Mouse (Mus musculus): ENCODE results near the gene Pi4ka. TPM values are rescaled to one million over a fixed set of nuclear protein-coding genes. Genes with fewer than 3 reads are reported as not detected.

The Pi4ka gene
- polyA plus RNA-seq, 1 experiment from 2014 or later = 29.7 TPM

- Histone ChIP-seq H3K4me2 (no peak overlapping the region), H3K27me3 (replicated peaks; ENCODE audit: control insufficient read depth, insufficient read depth, low read length) (no peaks in the 10 kb centered on the region), H3K9ac (ENCODE audit: low read depth, low read length) (no peak overlapping the region), H3K36me3 (ENCODE audit: control insufficient read depth, insufficient read depth, low read length) (no peaks in the 10 kb centered on the region; the same call in 1 of the 2 replicates), H3K4me1 (replicated peaks; ENCODE audit: control insufficient read depth, insufficient read depth, low read length) (no peaks in the 10 kb centered on the region), H3K27ac (ENCODE audit: low read depth, low read length) (no peak overlapping the region), H3K4me3 (ENCODE audit: low read depth, low read length) (no peak overlapping the region), H3K9me3 (ENCODE audit: control insufficient read depth, low read length) (no peaks in the 10 kb centered on the region)
- 92% methylated on average over 1 of the region's 1 CpGs for WGBS
- ATAC-seq (replicated peaks; ENCODE audit: low FRiP score) (no peak), DNase-seq (ENCODE audit: low spot score) (no peak)
These were observed 76.1 kb downstream of the Pi4ka start for GRCm38 (mm10) chr16:17329848-17330570.

GRCm38 (mm10) chr16:17326064-17326463 is 80.0 kb downstream of the Pi4ka start:
- no peaks in the 10 kb centered on the region for H3K27me3 ChIP-seq (replicated peaks; ENCODE audit: control insufficient read depth, insufficient read depth, low read length)
- no peaks in the 10 kb centered on the region for H3K9me3 ChIP-seq (ENCODE audit: control insufficient read depth, low read length)
- peaks cover 3% of the 10 kb centered on the region for H3K36me3 ChIP-seq (ENCODE audit: control insufficient read depth, insufficient read depth, low read length)
- WGBS = 88% methylated on average over 2 of the region's 2 CpGs
- DNase-seq (ENCODE audit: low spot score) = no peak
- H3K9ac ChIP-seq (ENCODE audit: low read depth, low read length) = no peak overlapping the region
- no peak overlapping the region for H3K4me3 ChIP-seq (ENCODE audit: low read depth, low read length)
- no peaks in the 10 kb centered on the region for H3K4me1 ChIP-seq (replicated peaks; ENCODE audit: control insufficient read depth, insufficient read depth, low read length)
- H3K4me2 ChIP-seq = no peak overlapping the region
- ATAC-seq (replicated peaks; ENCODE audit: low FRiP score) = no peak
- H3K27ac ChIP-seq (ENCODE audit: low read depth, low read length) = no peak overlapping the region

DNA sequence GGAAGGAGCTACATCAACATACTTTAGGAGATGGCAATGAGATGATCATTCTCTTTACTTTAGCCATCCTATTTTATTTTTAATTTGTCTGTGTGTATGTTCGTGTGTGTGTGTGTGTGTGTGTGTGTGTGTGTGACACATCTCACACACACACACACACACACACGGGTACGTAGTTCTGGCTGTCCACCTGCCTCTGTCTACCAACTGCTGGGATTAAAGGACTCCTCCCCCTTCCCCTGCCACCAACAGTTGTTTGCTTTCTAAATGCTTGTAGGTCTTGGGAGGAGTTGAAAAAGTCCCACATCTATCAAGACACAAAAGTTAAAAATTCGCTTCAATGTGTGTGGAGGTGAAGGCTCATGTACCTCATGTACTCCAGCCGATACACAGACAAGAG is 81.4 kb downstream of the Pi4ka start:
- ATAC-seq (replicated peaks; ENCODE audit: low FRiP score) (no peak), DNase-seq (ENCODE audit: low spot score) (no peak)
- Histone ChIP-seq H3K27ac (ENCODE audit: low read depth, low read length) (no peak overlapping the region), H3K4me2 (no peak overlapping the region), H3K9ac (ENCODE audit: low read depth, low read length) (no peak overlapping the region), H3K9me3 (ENCODE audit: control insufficient read depth, low read length) (no peaks in the 10 kb centered on the region), H3K4me3 (ENCODE audit: low read depth, low read length) (no peak overlapping the region), H3K27me3 (replicated peaks; ENCODE audit: control insufficient read depth, insufficient read depth, low read length) (no peaks in the 10 kb centered on the region), H3K4me1 (replicated peaks; ENCODE audit: control insufficient read depth, insufficient read depth, low read length) (no peaks in the 10 kb centered on the region), H3K36me3 (ENCODE audit: control insufficient read depth, insufficient read depth, low read length) (peaks cover 3% of the 10 kb centered on the region)
- WGBS = 87% methylated on average over 5 of the region's 5 CpGs

- no peak overlapping the region for H3K27ac ChIP-seq (ENCODE audit: low read depth, low read length)
- WGBS = 91% methylated on average over 5 of the region's 5 CpGs
- H3K9me3 ChIP-seq (ENCODE audit: control insufficient read depth, low read length) = no peaks in the 10 kb centered on the region
- H3K9ac ChIP-seq (ENCODE audit: low read depth, low read length) = no peak overlapping the region
- peaks cover 7% of the 10 kb centered on the region for H3K36me3 ChIP-seq (ENCODE audit: control insufficient read depth, insufficient read depth, low read length)
- no peaks in the 10 kb centered on the region for H3K27me3 ChIP-seq (replicated peaks; ENCODE audit: control insufficient read depth, insufficient read depth, low read length)
- no peaks in the 10 kb centered on the region for H3K4me1 ChIP-seq (replicated peaks; ENCODE audit: control insufficient read depth, insufficient read depth, low read length)
- DNase-seq (ENCODE audit: low spot score) (no peak), ATAC-seq (replicated peaks; ENCODE audit: low FRiP score) (no peak)
- no peak overlapping the region for H3K4me3 ChIP-seq (ENCODE audit: low read depth, low read length)
- H3K4me2 ChIP-seq = no peak overlapping the region
These were observed 84.6 kb downstream of the Pi4ka start for GRCm38 (mm10) chr16:17321481-17321880.

DNA sequence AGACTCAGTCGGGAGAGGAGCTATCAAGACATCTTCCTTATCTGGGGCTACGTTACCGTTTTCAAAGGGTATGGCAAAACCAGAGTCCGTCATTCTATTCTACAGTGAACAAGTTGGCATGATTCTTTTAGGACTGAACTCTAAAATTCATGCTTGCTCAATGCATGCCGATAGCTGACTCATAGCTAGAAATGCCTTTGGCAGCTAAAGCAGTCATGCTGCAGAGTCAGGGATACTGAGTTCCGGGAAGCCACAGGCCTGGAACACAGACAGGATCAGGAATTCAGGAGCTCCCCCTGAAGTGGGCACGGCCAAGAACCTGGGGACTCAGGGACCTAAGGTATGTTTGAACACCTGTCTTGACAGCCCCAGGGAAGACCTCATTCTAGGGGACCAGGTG is 89.6 kb downstream of the Pi4ka start:
- Histone ChIP-seq H3K27me3 (replicated peaks; ENCODE audit: control insufficient read depth, insufficient read depth, low read length) (no peaks in the 10 kb centered on the region), H3K4me3 (ENCODE audit: low read depth, low read length) (no peak overlapping the region), H3K4me2 (no peak overlapping the region), H3K9ac (ENCODE audit: low read depth, low read length) (no peak overlapping the region), H3K27ac (ENCODE audit: low read depth, low read length) (no peak overlapping the region), H3K9me3 (ENCODE audit: control insufficient read depth, low read length) (no peaks in the 10 kb centered on the region), H3K4me1 (replicated peaks; ENCODE audit: control insufficient read depth, insufficient read depth, low read length) (no peaks in the 10 kb centered on the region), H3K36me3 (ENCODE audit: control insufficient read depth, insufficient read depth, low read length) (peaks cover 10% of the 10 kb centered on the region)
- 90% methylated on average over 7 of the region's 7 CpGs for WGBS
- DNase-seq (ENCODE audit: low spot score) (no peak), ATAC-seq (replicated peaks; ENCODE audit: low FRiP score) (no peak)

DNA sequence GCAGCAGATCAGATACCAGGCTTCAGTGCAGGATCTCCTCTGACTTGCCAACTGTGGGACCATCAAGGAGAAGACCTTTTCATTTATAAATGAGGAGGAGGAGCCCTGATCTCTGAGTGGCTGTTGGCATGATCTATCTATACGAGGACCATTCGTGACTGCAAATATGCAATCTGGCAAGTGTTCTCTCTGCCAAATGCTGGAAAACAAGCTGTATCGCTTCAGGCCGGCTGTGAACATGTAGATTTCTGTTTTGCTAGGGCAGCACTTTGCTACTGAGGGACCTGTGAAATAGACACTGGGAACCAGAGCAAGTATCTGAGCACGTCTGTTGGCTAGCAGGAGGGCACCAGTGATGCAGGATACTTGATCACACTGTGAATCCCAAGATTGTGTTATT is 93.6 kb downstream of the Pi4ka start:
- H3K27ac ChIP-seq (ENCODE audit: low read depth, low read length) = no peak overlapping the region
- no peaks in the 10 kb centered on the region for H3K4me1 ChIP-seq (replicated peaks; ENCODE audit: control insufficient read depth, insufficient read depth, low read length)
- no peak overlapping the region for H3K9ac ChIP-seq (ENCODE audit: low read depth, low read length)
- no peak overlapping the region for H3K4me3 ChIP-seq (ENCODE audit: low read depth, low read length)
- H3K27me3 ChIP-seq (replicated peaks; ENCODE audit: control insufficient read depth, insufficient read depth, low read length) = no peaks in the 10 kb centered on the region
- H3K4me2 ChIP-seq = no peak overlapping the region
- H3K36me3 ChIP-seq (ENCODE audit: control insufficient read depth, insufficient read depth, low read length) = peaks cover 13% of the 10 kb centered on the region; the same call in 1 of the 2 replicates
- H3K9me3 ChIP-seq (ENCODE audit: control insufficient read depth, low read length) = no peaks in the 10 kb centered on the region
- ATAC-seq (replicated peaks; ENCODE audit: low FRiP score) (no peak), DNase-seq (ENCODE audit: low spot score) (no peak)
- WGBS = 91% methylated on average over 5 of the region's 5 CpGs

DNA sequence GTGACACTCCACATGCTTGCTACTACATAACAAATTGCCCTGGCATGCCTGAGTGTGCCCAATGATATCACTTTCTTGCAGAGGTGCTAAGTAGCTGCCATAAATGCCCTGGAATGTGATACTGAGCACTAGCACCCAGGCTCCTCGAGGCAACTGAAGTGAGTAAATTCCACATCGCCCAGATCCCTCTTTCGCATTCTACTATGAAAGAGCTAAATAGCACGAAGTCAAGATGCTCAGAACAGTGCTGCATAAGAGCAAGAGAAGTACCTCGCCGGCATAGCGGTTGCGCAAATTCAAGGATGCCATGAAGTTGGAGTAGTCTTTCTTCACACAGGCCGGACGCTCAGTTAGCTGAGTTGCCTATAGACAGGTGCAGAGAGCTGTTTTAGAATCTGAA is 97.1 kb downstream of the Pi4ka start:
- WGBS = 92% methylated on average over 10 of the region's 10 CpGs
- Histone ChIP-seq H3K27ac (ENCODE audit: low read depth, low read length) (no peak overlapping the region), H3K9ac (ENCODE audit: low read depth, low read length) (no peak overlapping the region), H3K4me2 (no peak overlapping the region), H3K4me3 (ENCODE audit: low read depth, low read length) (no peak overlapping the region), H3K9me3 (ENCODE audit: control insufficient read depth, low read length) (no peaks in the 10 kb centered on the region), H3K36me3 (ENCODE audit: control insufficient read depth, insufficient read depth, low read length) (peaks cover 20% of the 10 kb centered on the region; the same call in 1 of the 2 replicates), H3K4me1 (replicated peaks; ENCODE audit: control insufficient read depth, insufficient read depth, low read length) (no peaks in the 10 kb centered on the region), H3K27me3 (replicated peaks; ENCODE audit: control insufficient read depth, insufficient read depth, low read length) (no peaks in the 10 kb centered on the region)
- DNase-seq (ENCODE audit: low spot score) (no peak), ATAC-seq (replicated peaks; ENCODE audit: low FRiP score) (no peak)

- Histone ChIP-seq H3K9ac (ENCODE audit: low read depth, low read length) (no peak overlapping the region), H3K36me3 (ENCODE audit: control insufficient read depth, insufficient read depth, low read length) (peaks cover 22% of the 10 kb centered on the region; the same call in 1 of the 2 replicates), H3K27me3 (replicated peaks; ENCODE audit: control insufficient read depth, insufficient read depth, low read length) (no peaks in the 10 kb centered on the region), H3K9me3 (ENCODE audit: control insufficient read depth, low read length) (no peaks in the 10 kb centered on the region), H3K4me2 (no peak overlapping the region), H3K4me1 (replicated peaks; ENCODE audit: control insufficient read depth, insufficient read depth, low read length) (no peaks in the 10 kb centered on the region), H3K4me3 (ENCODE audit: low read depth, low read length) (no peak overlapping the region), H3K27ac (ENCODE audit: low read depth, low read length) (no peak overlapping the region)
- no peak for ATAC-seq (replicated peaks; ENCODE audit: low FRiP score)
- DNase-seq (ENCODE audit: low spot score) = no peak
- WGBS = 92% methylated on average over 5 of the region's 5 CpGs
These were observed 98.7 kb downstream of the Pi4ka start for GRCm38 (mm10) chr16:17307461-17307860.

DNA sequence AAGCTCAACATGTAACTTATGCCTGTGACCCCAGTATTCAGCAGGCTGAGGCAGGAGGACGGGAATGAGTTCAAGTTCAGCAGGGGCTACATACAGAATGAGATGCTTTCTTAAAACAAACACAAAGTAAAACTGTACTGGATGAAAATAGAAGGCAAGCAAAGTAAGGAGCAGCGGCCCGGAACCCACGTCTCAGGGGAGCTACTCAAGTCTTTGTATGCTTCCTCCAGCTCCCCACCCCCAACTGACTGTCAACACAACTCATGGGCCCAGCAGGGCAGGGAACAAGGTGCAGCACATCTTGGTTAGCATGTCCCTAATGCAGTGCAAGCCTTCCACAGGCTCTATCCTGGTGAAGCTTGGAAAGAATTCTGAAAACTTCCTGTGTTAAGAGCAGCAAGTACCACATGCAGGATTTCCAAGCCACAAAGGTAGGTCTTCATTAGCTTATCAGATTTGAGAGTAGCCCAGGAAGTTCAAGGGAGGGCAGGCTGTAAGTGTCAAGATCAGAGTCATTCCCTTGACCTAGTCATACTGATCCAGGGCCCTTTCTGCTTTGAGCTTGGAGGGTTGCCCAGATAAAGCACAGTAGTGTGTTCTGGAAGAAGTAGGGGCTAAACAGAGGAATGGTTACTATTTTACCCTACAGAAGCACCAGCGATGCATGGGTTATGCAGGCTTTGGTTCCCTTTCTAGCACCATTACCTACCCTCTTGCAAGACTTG is 102.4 kb downstream of the Pi4ka start:
- Histone ChIP-seq H3K4me1 (replicated peaks; ENCODE audit: control insufficient read depth, insufficient read depth, low read length) (no peaks in the 10 kb centered on the region), H3K36me3 (ENCODE audit: control insufficient read depth, insufficient read depth, low read length) (peaks cover 34% of the 10 kb centered on the region), H3K27me3 (replicated peaks; ENCODE audit: control insufficient read depth, insufficient read depth, low read length) (no peaks in the 10 kb centered on the region), H3K9ac (ENCODE audit: low read depth, low read length) (no peak overlapping the region), H3K27ac (ENCODE audit: low read depth, low read length) (no peak overlapping the region), H3K4me2 (no peak overlapping the region), H3K4me3 (ENCODE audit: low read depth, low read length) (no peak overlapping the region), H3K9me3 (ENCODE audit: control insufficient read depth, low read length) (no peaks in the 10 kb centered on the region)
- DNase-seq (ENCODE audit: low spot score) = no peak
- 87% methylated on average over 5 of the region's 5 CpGs for WGBS
- ATAC-seq (replicated peaks; ENCODE audit: low FRiP score) = no peak

Data from liver, embryonic 11.5 days (tissue).